Mouse (Mus musculus) B cell, adult (primary cell): Measurements from ENCODE around the gene Usp45. TPM values are rescaled to one million over a fixed set of nuclear protein-coding genes. Genes with fewer than 3 reads are reported as not detected.

Experiments used
- total RNA-seq: library from RNA; stranded (reverse); gene quantifications from 4 replicates; pipeline ENCODE4 v1.2.4, GENCODE M21; 2023; ENCODE audit not compliant: inconsistent age

Gene Usp45
- 18.9 to 23.4 TPM (median 20.4 TPM) in 4 replicates for total RNA-seq

DNA sequence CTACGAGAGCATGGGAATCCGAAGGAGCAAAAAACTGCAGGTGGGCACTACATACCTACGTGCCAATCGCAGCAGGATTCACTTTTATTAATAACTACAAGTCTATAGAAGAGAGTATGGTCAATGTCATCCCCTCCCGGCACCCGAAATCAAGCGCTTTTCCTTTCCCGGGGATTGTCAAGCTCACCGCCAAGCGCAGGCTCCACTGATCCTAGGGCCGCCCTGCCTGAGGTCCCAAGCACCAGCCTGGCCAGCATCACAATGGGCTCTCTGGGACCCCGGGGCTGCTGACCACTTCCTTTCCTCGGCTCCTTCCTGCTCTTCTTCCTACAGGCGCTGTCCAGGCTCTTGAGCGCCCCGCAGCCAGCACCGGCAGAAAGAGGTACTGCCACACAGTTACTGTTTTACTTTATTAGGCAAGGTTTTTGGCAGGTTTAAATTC lies at the start of gene Usp45, which contains the start of gene Tstd3:
Usp45 (plus strand) TSS at position 294 of the 442 bp plus-strand sequence.
Tstd3 (minus strand) TSS at position 350 of the 442 bp plus-strand sequence.

GRCm38 (mm10) chr4:21727615-21728165 lies 39.3 kb upstream of the Usp45 start, which contains the start of gene Ccnc:
Gene Ccnc (plus strand): TSS chr4:21727701.

GRCm38 (mm10) chr4:21847481-21848286 lies 80.7 kb downstream of the Usp45 start, which contains the start of gene Pnisr:
Gene Pnisr (plus strand): TSS chr4:21847583.

DNA sequence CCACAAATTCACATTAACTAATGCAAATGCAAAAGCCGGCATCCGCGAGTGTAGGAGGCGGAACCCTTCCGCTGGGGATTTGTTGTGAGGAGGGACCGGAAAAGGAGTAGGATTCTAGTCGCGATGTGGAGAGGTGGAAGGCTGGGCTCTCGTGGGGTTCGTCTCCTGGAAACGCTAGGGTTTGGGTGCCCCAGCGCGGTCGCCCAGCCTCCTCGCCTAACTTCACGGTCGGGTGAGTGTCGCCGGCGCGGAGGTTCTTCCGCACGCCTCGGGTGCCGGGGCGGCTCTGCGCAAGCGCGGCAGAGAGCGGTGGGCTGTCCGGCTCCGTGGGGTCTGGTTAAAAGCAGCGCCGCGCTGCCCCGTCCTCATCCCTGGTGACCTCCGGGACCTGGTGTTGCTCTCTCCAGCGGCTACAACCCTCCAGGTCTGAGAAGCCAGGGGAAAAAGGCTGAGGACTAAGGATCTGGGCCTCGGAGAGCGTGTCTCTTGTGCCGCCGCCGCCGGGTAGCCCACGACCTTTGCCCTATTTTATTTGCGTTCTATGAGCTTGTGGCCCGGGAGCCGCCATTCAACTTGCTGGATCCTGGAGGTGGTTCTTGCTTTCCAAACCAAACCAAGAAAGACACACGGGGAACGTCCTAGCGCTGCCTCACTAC lies 112.7 kb downstream of the Usp45 start, which contains the start of gene Coq3:
Coq3 (plus strand) TSS at position 109 of the 656 bp plus-strand sequence.

Other genes starting within 250 kb of the Usp45 start
- gene Prdm13, start 81.2 kb upstream of the Usp45 start, total RNA-seq = not detected in 4 replicates
- gene Ccnc, start 39.5 kb upstream of the Usp45 start, total RNA-seq = 25.5 to 30.2 TPM (median 28.7 TPM) in 4 replicates
- gene Tstd3, start 56 bp downstream of the Usp45 start, total RNA-seq = 3.7 to 5.7 TPM (median 4.8 TPM) in 4 replicates
- gene Pnisr, start 80.4 kb downstream of the Usp45 start, total RNA-seq = 212 to 265 TPM (median 254 TPM) in 4 replicates
- 1.5 to 2.2 TPM (median 1.6 TPM) in 4 replicates for gene Coq3, start 112.5 kb downstream of the Usp45 start, total RNA-seq
- 0.19 TPM in 1 of 4 replicates, not detected in the others for gene Faxc, start 164.2 kb downstream of the Usp45 start, total RNA-seq